Mouse (Mus musculus): ENCODE results near the gene Ankrd49. TPM values are rescaled to one million over a fixed set of nuclear protein-coding genes. Genes with fewer than 3 reads are reported as not detected.
A peak's percentile ranks its signal among the peaks of the same experiment; 100 is the strongest.

The Ankrd49 gene
- polyA plus RNA-seq, 1 experiment from 2014 or later = 24.6 TPM

DNA sequence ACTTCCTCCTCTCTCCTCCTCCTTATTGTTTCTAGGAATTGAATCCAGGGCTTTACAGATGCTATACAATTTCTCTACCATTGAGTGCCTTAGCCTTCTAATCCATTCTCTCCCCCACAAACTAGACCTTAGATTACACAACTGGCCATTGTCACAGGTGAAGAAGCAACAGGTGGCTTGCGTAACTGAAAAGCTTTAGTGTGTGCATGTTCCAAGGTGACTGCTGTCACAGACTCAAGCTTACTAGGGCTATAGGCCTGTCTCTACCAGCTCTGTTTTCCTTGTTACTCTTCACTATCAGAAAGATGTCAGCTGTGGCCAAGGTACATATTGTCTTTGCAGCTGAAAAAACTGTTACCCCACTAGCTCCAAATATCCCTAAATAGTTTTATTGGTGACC, 22.1 kb upstream of the Ankrd49 start:
- Histone ChIP-seq H3K9ac (ENCODE audit: low read depth, low read length) (no peak overlapping the region), H3K4me1 (replicated peaks; ENCODE audit: control insufficient read depth, insufficient read depth, low read length) (no peaks in the 10 kb centered on the region), H3K4me2 (replicated peaks; ENCODE audit: low read depth) (no peak overlapping the region), H3K27me3 (replicated peaks; ENCODE audit: control insufficient read depth, insufficient read depth, low read length) (no peaks in the 10 kb centered on the region), H3K9me3 (ENCODE audit: control insufficient read depth) (no peaks in the 10 kb centered on the region), H3K4me3 (ENCODE audit: low read depth, low read length) (no peak overlapping the region), H3K27ac (ENCODE audit: low read depth, low read length) (no peak overlapping the region), H3K36me3 (ENCODE audit: control insufficient read depth, insufficient read depth) (peaks cover 61% of the 10 kb centered on the region)
- no peak for ATAC-seq
- TF ChIP-seq CTCF (IDR thresholded peaks at IDR 0.05; ENCODE audit: low read depth) = no peak
- 95% methylated on average over 1 of the region's 1 CpGs for WGBS

GRCm38 (mm10) chr9:14805714-14806113, 21.1 kb upstream of the Ankrd49 start:
- TF ChIP-seq CTCF (IDR thresholded peaks at IDR 0.05; ENCODE audit: low read depth) = no peak
- no peak for ATAC-seq
- 79% methylated on average over 2 of the region's 2 CpGs for WGBS
- Histone ChIP-seq H3K4me3 (ENCODE audit: low read depth, low read length) (no peak overlapping the region), H3K27ac (ENCODE audit: low read depth, low read length) (no peak overlapping the region), H3K4me1 (replicated peaks; ENCODE audit: control insufficient read depth, insufficient read depth, low read length) (no peaks in the 10 kb centered on the region), H3K9ac (ENCODE audit: low read depth, low read length) (no peak overlapping the region), H3K36me3 (ENCODE audit: control insufficient read depth, insufficient read depth) (peaks cover 64% of the 10 kb centered on the region), H3K27me3 (replicated peaks; ENCODE audit: control insufficient read depth, insufficient read depth, low read length) (no peaks in the 10 kb centered on the region), H3K9me3 (ENCODE audit: control insufficient read depth) (no peaks in the 10 kb centered on the region), H3K4me2 (replicated peaks; ENCODE audit: low read depth) (no peak overlapping the region)

GRCm38 (mm10) chr9:14787356-14787755, 2.7 kb upstream of the Ankrd49 start:
- H3K4me1 ChIP-seq (replicated peaks; ENCODE audit: control insufficient read depth, insufficient read depth, low read length) = 0 out of 2 replicates have a peak, but pooled peaks cover 3% of the 10 kb centered on the region
- no peak overlapping the region for H3K9ac ChIP-seq (ENCODE audit: low read depth, low read length)
- no peak for ATAC-seq
- H3K27me3 ChIP-seq (replicated peaks; ENCODE audit: control insufficient read depth, insufficient read depth, low read length) = no peaks in the 10 kb centered on the region
- TF ChIP-seq CTCF (IDR thresholded peaks at IDR 0.05; ENCODE audit: low read depth) = no peak
- H3K36me3 ChIP-seq (ENCODE audit: control insufficient read depth, insufficient read depth) = peaks cover 35% of the 10 kb centered on the region
- 92% methylated on average over 6 of the region's 6 CpGs for WGBS
- H3K27ac ChIP-seq (ENCODE audit: low read depth, low read length) = no peak overlapping the region
- no peaks in the 10 kb centered on the region for H3K9me3 ChIP-seq (ENCODE audit: control insufficient read depth)
- H3K4me2 ChIP-seq (replicated peaks; ENCODE audit: low read depth) = no peak overlapping the region
- no peak overlapping the region for H3K4me3 ChIP-seq (ENCODE audit: low read depth, low read length)

DNA sequence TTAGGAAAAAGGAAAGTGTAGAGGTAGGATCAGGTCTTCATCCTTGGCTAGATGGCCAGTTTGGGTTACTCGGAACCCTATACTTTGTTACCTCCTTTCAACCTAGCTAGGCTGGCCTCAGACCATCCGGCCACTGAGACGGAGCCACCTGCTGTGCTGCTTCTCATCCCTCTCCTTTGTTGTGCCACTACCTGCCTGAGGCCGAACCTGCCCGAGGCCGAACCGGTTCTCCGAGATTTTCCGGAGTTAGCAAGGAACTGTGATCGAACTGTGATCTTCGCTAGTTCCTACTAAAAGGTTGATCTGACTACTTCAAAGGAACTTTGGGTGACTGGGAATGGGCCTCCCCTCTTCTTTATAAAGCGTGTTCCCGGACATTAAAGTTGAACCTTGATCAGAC, 6.3 kb downstream of the Ankrd49 start:
- Histone ChIP-seq H3K27ac (ENCODE audit: low read depth, low read length) (no peak overlapping the region), H3K9me3 (ENCODE audit: control insufficient read depth) (no peaks in the 10 kb centered on the region), H3K4me1 (replicated peaks; ENCODE audit: control insufficient read depth, insufficient read depth, low read length) (0 out of 2 replicates have a peak, but pooled peaks cover 3% of the 10 kb centered on the region), H3K4me2 (replicated peaks; ENCODE audit: low read depth) (peak overlapping the region; percentile 35), H3K36me3 (ENCODE audit: control insufficient read depth, insufficient read depth) (peaks cover 21% of the 10 kb centered on the region; the same call in 1 of the 2 replicates), H3K27me3 (replicated peaks; ENCODE audit: control insufficient read depth, insufficient read depth, low read length) (no peaks in the 10 kb centered on the region), H3K4me3 (ENCODE audit: low read depth, low read length) (no peak overlapping the region), H3K9ac (ENCODE audit: low read depth, low read length) (no peak overlapping the region)
- ATAC-seq = no peak
- 30% methylated on average over 13 of the region's 13 CpGs for WGBS
- TF ChIP-seq CTCF (IDR thresholded peaks at IDR 0.05; ENCODE audit: low read depth) = no peak

DNA sequence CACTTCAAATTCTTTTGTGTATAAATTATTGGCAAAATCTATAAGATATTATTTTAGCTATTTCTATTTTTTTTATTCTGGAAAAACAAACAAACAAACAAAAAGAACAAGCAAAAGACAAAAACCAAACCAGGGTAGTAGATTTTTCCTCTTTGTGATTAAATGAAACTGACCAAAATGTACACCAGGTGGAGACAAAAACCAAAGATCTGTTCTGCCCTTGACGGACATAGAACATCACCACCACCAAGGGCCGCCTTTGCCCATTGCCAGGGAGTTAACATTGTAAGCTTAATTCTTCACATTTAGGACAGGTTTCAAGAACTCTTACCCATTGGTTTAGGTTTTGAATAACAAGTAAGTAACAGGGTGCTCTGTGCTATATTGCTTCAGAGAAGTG, 10.8 kb downstream of the Ankrd49 start:
- H3K36me3 ChIP-seq (ENCODE audit: control insufficient read depth, insufficient read depth) = 0 out of 2 replicates have a peak, but pooled peaks cover 7% of the 10 kb centered on the region
- no peak overlapping the region for H3K27ac ChIP-seq (ENCODE audit: low read depth, low read length)
- no peak overlapping the region for H3K4me3 ChIP-seq (ENCODE audit: low read depth, low read length)
- TF ChIP-seq CTCF (IDR thresholded peaks at IDR 0.05; ENCODE audit: low read depth) = peak; percentile 55
- WGBS = 44% methylated on average over 2 of the region's 2 CpGs
- no peak overlapping the region for H3K9ac ChIP-seq (ENCODE audit: low read depth, low read length)
- H3K4me2 ChIP-seq (replicated peaks; ENCODE audit: low read depth) = no peak overlapping the region
- 0 out of 2 replicates have a peak, but pooled peaks cover 4% of the 10 kb centered on the region for H3K27me3 ChIP-seq (replicated peaks; ENCODE audit: control insufficient read depth, insufficient read depth, low read length)
- H3K9me3 ChIP-seq (ENCODE audit: control insufficient read depth) = no peaks in the 10 kb centered on the region
- H3K4me1 ChIP-seq (replicated peaks; ENCODE audit: control insufficient read depth, insufficient read depth, low read length) = 0 out of 2 replicates have a peak, but pooled peaks cover 3% of the 10 kb centered on the region
- no peak for ATAC-seq

- 0 out of 2 replicates have a peak, but pooled peaks cover 4% of the 10 kb centered on the region for H3K27me3 ChIP-seq (replicated peaks; ENCODE audit: control insufficient read depth, insufficient read depth, low read length)
- no peaks in the 10 kb centered on the region for H3K36me3 ChIP-seq (ENCODE audit: control insufficient read depth, insufficient read depth)
- H3K27ac ChIP-seq (ENCODE audit: low read depth, low read length) = no peak overlapping the region
- no peak for TF ChIP-seq CTCF (IDR thresholded peaks at IDR 0.05; ENCODE audit: low read depth)
- no peak overlapping the region for H3K9ac ChIP-seq (ENCODE audit: low read depth, low read length)
- H3K9me3 ChIP-seq (ENCODE audit: control insufficient read depth) = no peaks in the 10 kb centered on the region
- no peak overlapping the region for H3K4me2 ChIP-seq (replicated peaks; ENCODE audit: low read depth)
- H3K4me1 ChIP-seq (replicated peaks; ENCODE audit: control insufficient read depth, insufficient read depth, low read length) = no peaks in the 10 kb centered on the region
- no peak overlapping the region for H3K4me3 ChIP-seq (ENCODE audit: low read depth, low read length)
- WGBS = 82% methylated on average over 2 of the region's 2 CpGs
- ATAC-seq = no peak
These were observed 12.6 kb downstream of the Ankrd49 start for GRCm38 (mm10) chr9:14772074-14772473.

Data from intestine, postnatal 0 days (tissue).